Mouse (Mus musculus): ENCODE measurements around the gene Sfi1.

- no peak for TF ChIP-seq CTCF (IDR thresholded peaks at IDR 0.05; ENCODE audit: borderline replicate concordance, extremely low read depth, insufficient read depth, insufficient read length)
- TF ChIP-seq POLR2A (IDR thresholded peaks at IDR 0.05; ENCODE audit: borderline replicate concordance, extremely low read depth, insufficient read depth, insufficient read length, poor library complexity, severe bottlenecking): no peak
These were observed 87.1 kb downstream of the Sfi1 start for GRCm38 (mm10) chr11:3106154-3106553.

Data from brain, embryonic 14.5 days (tissue).